Mouse (Mus musculus) limb, embryonic 10.5 days (tissue): ENCODE results near the gene Asb13. TPM values are rescaled to one million over a fixed set of nuclear protein-coding genes. Genes with fewer than 3 reads are reported as not detected.
A peak's percentile ranks its signal among the peaks of the same experiment; 100 is the strongest.

Source experiments
- DNase-seq: peaks from one replicate; pipeline ENCODE4 v3.0.0-alpha.2; 2017; ENCODE audit warnings: low spot score
- H3K27ac ChIP-seq: fragments of 300-500 bp; sonication (generic); 2 replicates; pipeline ENCODE4 v1.5.1; 2016; ENCODE audit warnings: mild to moderate bottlenecking
- H3K27me3 ChIP-seq: fragments of 300-500 bp; sonication (generic); 2 replicates; pipeline ENCODE4 v1.6.1; 2016; ENCODE audit warnings: low read depth, mild to moderate bottlenecking; ENCODE audit not compliant: poor library complexity, severe bottlenecking
- H3K36me3 ChIP-seq: fragments of 300-500 bp; sonication (generic); 2 replicates; pipeline ENCODE4 v1.6.1; 2016; ENCODE audit warnings: mild to moderate bottlenecking, moderate library complexity
- H3K4me1 ChIP-seq: fragments of 300-500 bp; sonication (generic); 2 replicates; pipeline ENCODE4 v1.6.1; 2016
- H3K4me3 ChIP-seq: fragments of 300-500 bp; sonication (generic); 2 replicates; pipeline ENCODE4 v1.5.1; 2016; ENCODE audit warnings: mild to moderate bottlenecking, moderate library complexity
- H3K9me3 ChIP-seq: fragments of 300-500 bp; sonication (generic); replicated peaks from 2 replicates; pipeline ENCODE4 v1.6.1; 2016; ENCODE audit warnings: mild to moderate bottlenecking
- WGBS: fragments of 180-500 bp; shearing (Covaris S2); methylation state at CpG from one replicate; pipeline ENCODE4 v1.1.7; 2016; 5-methylcytosine and 5-hydroxymethylcytosine counted together
- polyA plus RNA-seq: library from polyadenylated mRNA; unstranded; fragments of >200 nt; fragmentation: Nextera tagmentation; extraction: Ambion mirVana; gene quantifications from 2 replicates; pipeline ENCODE4 v1.2.1, GENCODE M21; 2016

Asb13 gene
- polyA plus RNA-seq, 1 experiment from 2014 or later = 16.1 TPM

- no peak overlapping the region for H3K27ac ChIP-seq
- no peaks in the 10 kb centered on the region for H3K9me3 ChIP-seq
- 0 out of 2 replicates have a peak, but pooled peaks cover 5% of the 10 kb centered on the region for H3K4me1 ChIP-seq
- H3K27me3 ChIP-seq = 0 out of 2 replicates have a peak, but pooled peaks cover 3% of the 10 kb centered on the region
- 68% methylated on average over 11 of the region's 11 CpGs for WGBS
- no peaks in the 10 kb centered on the region; the same call in 1 of the 2 replicates for H3K36me3 ChIP-seq
- no peak for DNase-seq
- no peak overlapping the region for H3K4me3 ChIP-seq
These were observed 3.0 kb downstream of the Asb13 start for GRCm38 (mm10) chr13:3636797-3637196.

GRCm38 (mm10) chr13:3642049-3642448, 8.2 kb downstream of the Asb13 start:
- DNase-seq = peak; percentile 59
- WGBS = 75% methylated on average over 9 of the region's 9 CpGs
- Histone ChIP-seq H3K27me3 (no peaks in the 10 kb centered on the region), H3K4me1 (0 out of 2 replicates have a peak, but pooled peaks cover 2% of the 10 kb centered on the region), H3K36me3 (peaks cover 26% of the 10 kb centered on the region), H3K4me3 (no peak overlapping the region), H3K27ac (no peak overlapping the region), H3K9me3 (no peaks in the 10 kb centered on the region)

GRCm38 (mm10) chr13:3642538-3642937, 8.7 kb downstream of the Asb13 start:
- WGBS = 91% methylated on average over 5 of the region's 5 CpGs
- no peak for DNase-seq

DNA sequence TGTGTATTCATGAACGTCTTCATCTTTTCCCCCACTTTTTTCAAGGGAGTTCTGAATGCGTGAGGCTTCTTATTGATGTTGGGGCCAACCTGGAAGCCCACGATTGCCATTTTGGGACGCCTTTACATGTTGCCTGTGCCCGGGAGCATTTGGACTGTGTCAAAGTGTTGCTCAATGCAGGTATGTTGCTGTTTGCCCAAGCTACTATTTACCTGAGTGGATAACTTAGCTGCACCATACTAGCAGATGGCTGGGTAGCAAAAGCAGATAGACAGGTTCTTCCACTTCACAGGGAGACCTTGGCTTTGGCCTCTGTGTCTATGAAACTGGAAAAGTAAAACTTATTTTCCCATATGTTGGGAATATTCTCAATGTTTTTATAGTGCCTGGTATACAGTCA, 11.0 kb downstream of the Asb13 start:
- Histone ChIP-seq H3K27me3 (no peaks in the 10 kb centered on the region), H3K36me3 (peaks cover 34% of the 10 kb centered on the region), H3K27ac (no peak overlapping the region), H3K4me3 (no peak overlapping the region), H3K4me1 (0 out of 2 replicates have a peak, but pooled peaks cover 2% of the 10 kb centered on the region), H3K9me3 (no peaks in the 10 kb centered on the region)
- no peak for DNase-seq
- 93% methylated on average over 5 of the region's 5 CpGs for WGBS

More at GRCm38 (mm10) chr13:3642538-3642937, 8.7 kb downstream of the Asb13 start:
- Histone ChIP-seq H3K27ac (no peak overlapping the region), H3K9me3 (no peaks in the 10 kb centered on the region), H3K4me3 (no peak overlapping the region), H3K27me3 (no peaks in the 10 kb centered on the region), H3K4me1 (0 out of 2 replicates have a peak, but pooled peaks cover 2% of the 10 kb centered on the region), H3K36me3 (peaks cover 26% of the 10 kb centered on the region)

DNA sequence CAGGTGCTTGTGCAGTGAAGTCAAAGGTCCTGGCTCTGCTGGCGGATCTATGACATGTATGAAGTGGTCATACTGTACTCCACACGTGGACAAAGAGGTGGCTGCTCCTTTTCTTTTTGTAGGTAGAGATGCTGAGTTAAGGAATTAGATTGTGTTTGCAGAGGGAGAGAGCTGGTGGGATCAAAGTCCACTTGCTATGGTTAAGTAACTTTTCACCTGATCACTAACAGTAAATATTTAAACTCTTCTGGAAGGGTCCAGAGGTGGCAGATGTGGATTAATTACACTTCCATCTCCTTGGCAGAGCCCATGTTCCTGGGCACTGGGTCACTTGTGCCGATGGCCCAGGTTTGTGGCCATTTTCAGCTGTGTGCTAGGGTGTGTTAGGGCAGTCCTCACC, 12.1 kb downstream of the Asb13 start:
- Histone ChIP-seq H3K4me3 (no peak overlapping the region), H3K4me1 (0 out of 2 replicates have a peak, but pooled peaks cover 2% of the 10 kb centered on the region), H3K36me3 (peaks cover 45% of the 10 kb centered on the region), H3K9me3 (no peaks in the 10 kb centered on the region), H3K27me3 (no peaks in the 10 kb centered on the region), H3K27ac (no peak overlapping the region)
- whole genome bisulfite sequencing = 90% methylated on average over 3 of the region's 3 CpGs
- DNase-seq = no peak

GRCm38 (mm10) chr13:3646566-3646965, 12.7 kb downstream of the Asb13 start:
- no peak for DNase-seq
- 0 out of 2 replicates have a peak, but pooled peaks cover 2% of the 10 kb centered on the region for H3K4me1 ChIP-seq
- no peak overlapping the region for H3K4me3 ChIP-seq
- WGBS = 97% methylated on average over 7 of the region's 7 CpGs
- peaks cover 45% of the 10 kb centered on the region for H3K36me3 ChIP-seq
- no peaks in the 10 kb centered on the region for H3K9me3 ChIP-seq
- H3K27me3 ChIP-seq = no peaks in the 10 kb centered on the region
- H3K27ac ChIP-seq = no peak overlapping the region

DNA sequence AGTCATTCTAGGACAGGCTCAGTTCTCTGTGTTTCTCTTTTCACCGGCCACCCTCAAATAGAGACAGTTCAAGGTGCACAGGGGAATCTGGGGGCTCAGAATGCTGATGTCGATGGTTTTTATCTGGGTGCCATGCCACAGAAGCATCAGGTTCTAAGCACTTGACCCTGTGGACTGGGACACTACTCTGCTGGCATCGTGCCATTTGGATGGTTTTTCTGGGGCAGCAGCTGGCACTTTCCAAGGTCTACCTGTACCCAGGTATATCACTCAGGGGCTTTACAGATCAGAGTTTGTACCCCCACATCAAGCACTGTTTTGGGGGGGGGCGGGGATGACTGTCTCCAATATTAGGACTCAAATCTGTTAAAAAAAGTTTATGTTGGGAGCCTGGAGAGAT, 16.7 kb downstream of the Asb13 start:
- WGBS = 92% methylated on average over 4 of the region's 4 CpGs
- Histone ChIP-seq H3K4me1 (no peaks in the 10 kb centered on the region), H3K4me3 (no peak overlapping the region), H3K27ac (no peak overlapping the region), H3K36me3 (peaks cover 46% of the 10 kb centered on the region), H3K9me3 (no peaks in the 10 kb centered on the region), H3K27me3 (no peaks in the 10 kb centered on the region)
- DNase-seq = no peak

DNA sequence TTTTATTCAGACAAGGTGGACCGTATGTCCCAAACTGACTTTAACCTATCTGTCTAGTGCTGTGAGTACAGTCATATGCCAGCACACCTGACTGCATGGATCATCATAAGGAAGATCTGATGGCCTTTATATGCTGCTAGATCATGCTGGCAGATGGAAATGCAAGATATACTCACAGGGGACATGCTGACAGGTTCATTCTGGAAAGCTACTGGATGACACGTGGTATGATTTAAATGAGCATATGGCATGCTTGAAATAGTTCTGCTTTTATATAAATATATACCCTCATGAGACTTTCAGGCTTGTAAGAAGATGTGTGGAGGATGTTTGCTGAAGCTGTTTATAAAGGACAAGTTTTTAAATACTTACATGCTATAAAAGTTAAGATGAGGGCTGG, 20.6 kb downstream of the Asb13 start:
- Histone ChIP-seq H3K36me3 (peaks cover 27% of the 10 kb centered on the region), H3K27me3 (no peaks in the 10 kb centered on the region), H3K4me3 (no peak overlapping the region), H3K27ac (no peak overlapping the region), H3K9me3 (no peaks in the 10 kb centered on the region; the same call in 1 of the 2 replicates), H3K4me1 (no peaks in the 10 kb centered on the region)
- WGBS = 94% methylated on average over 2 of the region's 2 CpGs
- DNase-seq = no peak

- no peaks in the 10 kb centered on the region for H3K4me1 ChIP-seq
- H3K9me3 ChIP-seq = no peaks in the 10 kb centered on the region; the same call in 1 of the 2 replicates
- 75% methylated on average over 16 of the region's 16 CpGs for WGBS
These were observed 25.6 kb downstream of the Asb13 start for GRCm38 (mm10) chr13:3659163-3660160.

GRCm38 (mm10) chr13:3664241-3664640, 30.4 kb downstream of the Asb13 start:
- DNase-seq = no peak
- H3K27me3 ChIP-seq = no peaks in the 10 kb centered on the region
- H3K27ac ChIP-seq = no peak overlapping the region
- 76% methylated on average over 3 of the region's 3 CpGs for WGBS
- no peaks in the 10 kb centered on the region for H3K4me1 ChIP-seq
- no peaks in the 10 kb centered on the region for H3K36me3 ChIP-seq
- no peak overlapping the region for H3K4me3 ChIP-seq
- H3K9me3 ChIP-seq = no peaks in the 10 kb centered on the region

More at GRCm38 (mm10) chr13:3659163-3660160, 25.6 kb downstream of the Asb13 start:
- no peaks in the 10 kb centered on the region for H3K27me3 ChIP-seq
- DNase-seq = no peak
- H3K36me3 ChIP-seq = no peaks in the 10 kb centered on the region
- no peak overlapping the region for H3K4me3 ChIP-seq
- H3K27ac ChIP-seq = no peak overlapping the region

GRCm38 (mm10) chr13:3665308-3665723, 31.5 kb downstream of the Asb13 start:
- no peak overlapping the region for H3K4me3 ChIP-seq
- WGBS = 19% methylated on average over 5 of the region's 5 CpGs
- H3K36me3 ChIP-seq = no peaks in the 10 kb centered on the region

DNA sequence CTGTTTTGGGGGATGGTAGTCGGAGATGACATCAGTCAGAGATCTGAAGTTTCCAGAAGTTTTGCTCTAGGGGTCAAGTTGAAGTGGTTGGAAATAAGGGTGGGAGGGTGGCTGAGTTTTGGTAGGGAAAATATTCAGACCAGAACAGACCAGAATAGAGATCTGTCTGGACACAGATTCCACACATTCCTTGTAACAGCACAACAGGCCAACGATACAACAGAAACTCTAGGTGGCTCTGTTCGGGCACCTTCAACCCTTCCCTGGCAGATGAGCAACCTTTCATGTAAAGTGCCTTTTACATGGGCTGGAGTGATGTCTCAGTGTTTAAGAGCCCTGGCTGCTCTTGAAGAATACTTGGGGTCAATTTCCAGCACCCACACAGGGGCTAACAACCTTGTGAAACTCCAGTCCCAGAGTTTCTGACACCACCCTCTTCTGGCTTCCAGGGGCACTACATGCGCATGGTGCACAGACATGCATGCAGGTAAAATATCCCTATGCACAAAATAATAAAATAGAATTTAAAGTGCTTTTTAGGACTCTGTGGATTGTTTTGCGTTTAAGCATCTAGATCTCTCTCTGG, 33.5 kb downstream of the Asb13 start:
- 83% methylated on average over 5 of the region's 5 CpGs for WGBS
- no peaks in the 10 kb centered on the region for H3K9me3 ChIP-seq
- no peak overlapping the region for H3K27ac ChIP-seq
- H3K27me3 ChIP-seq = no peaks in the 10 kb centered on the region
- H3K36me3 ChIP-seq = no peaks in the 10 kb centered on the region
- H3K4me3 ChIP-seq = no peak overlapping the region
- peaks cover 14% of the 10 kb centered on the region for H3K4me1 ChIP-seq
- DNase-seq = no peak

More at GRCm38 (mm10) chr13:3665308-3665723, 31.5 kb downstream of the Asb13 start:
- Histone ChIP-seq H3K9me3 (no peaks in the 10 kb centered on the region), H3K27ac (no peak overlapping the region), H3K27me3 (no peaks in the 10 kb centered on the region), H3K4me1 (peaks cover 8% of the 10 kb centered on the region)
- peak; percentile 84 for DNase-seq

DNA sequence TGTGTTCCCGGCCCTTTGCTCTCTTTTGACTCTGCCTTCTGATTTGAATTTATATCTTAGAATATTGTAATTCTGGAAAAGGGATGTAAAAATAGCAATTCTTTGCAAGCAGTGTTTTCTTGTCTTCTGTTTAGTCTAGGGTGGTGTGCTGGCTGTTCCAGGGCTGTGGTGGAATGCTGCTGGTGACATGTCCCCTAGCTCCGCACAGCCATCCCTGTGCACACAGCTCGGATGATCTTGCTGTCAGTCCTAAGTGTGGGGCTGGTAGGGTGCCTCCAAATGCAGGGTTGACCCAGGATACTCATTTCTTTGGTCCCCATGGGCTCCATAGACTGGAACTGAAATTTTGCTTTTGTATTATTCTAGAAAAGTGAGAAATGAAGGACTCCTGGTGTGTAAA, 34.2 kb downstream of the Asb13 start:
- Histone ChIP-seq H3K27me3 (no peaks in the 10 kb centered on the region), H3K9me3 (no peaks in the 10 kb centered on the region), H3K4me1 (peaks cover 14% of the 10 kb centered on the region), H3K4me3 (no peak overlapping the region), H3K36me3 (no peaks in the 10 kb centered on the region), H3K27ac (no peak overlapping the region)
- WGBS = 96% methylated on average over 3 of the region's 3 CpGs
- no peak for DNase-seq
